Mouse (Mus musculus): ENCODE measurements around the gene Pelo. TPM values are rescaled to one million over a fixed set of nuclear protein-coding genes. Genes with fewer than 3 reads are reported as not detected.

Pelo gene
- total and polyA plus RNA-seq, 2 experiments from 2014 or later: 7.8 to 30.2 TPM

DNA sequence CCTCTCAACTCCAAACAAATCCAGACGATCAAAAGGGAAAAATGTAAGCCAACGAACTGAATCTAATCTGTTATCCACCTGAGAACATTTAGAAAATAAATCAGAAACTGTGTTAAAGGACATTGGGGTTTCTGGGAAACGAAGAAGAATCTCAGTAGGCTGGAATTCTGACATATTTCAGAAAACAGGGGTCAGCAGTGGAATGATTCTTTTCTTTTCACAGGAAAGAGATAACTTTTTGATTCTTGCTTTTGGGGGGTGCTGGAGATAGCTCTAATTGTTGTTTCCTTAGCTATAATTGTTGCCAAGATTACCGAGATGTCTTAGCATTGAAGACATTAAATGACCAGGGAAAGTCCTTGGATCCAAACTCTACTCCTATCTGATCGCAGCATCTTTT, 32.4 kb downstream of the Pelo start:
- H3K9me3 ChIP-seq (replicated peaks; ENCODE audit: control insufficient read depth, low read length): no peaks in the 10 kb centered on the region
- no peak overlapping the region for H3K4me2 ChIP-seq (ENCODE audit: low read depth, low read length)
- H3K4me1 ChIP-seq (ENCODE audit: control insufficient read depth, insufficient read depth): peaks cover 4% of the 10 kb centered on the region
- 0 out of 2 replicates have a peak, but pooled peaks cover 4% of the 10 kb centered on the region for H3K36me3 ChIP-seq (replicated peaks; ENCODE audit: control insufficient read depth, insufficient read depth, low read length)
- 69% methylated on average over 5 of the region's 5 CpGs for WGBS
- no peak for TF ChIP-seq CTCF (IDR thresholded peaks at IDR 0.05; ENCODE audit: low read depth)
- H3K27ac ChIP-seq (ENCODE audit: low read depth): no peak overlapping the region
- H3K9ac ChIP-seq (replicated peaks; ENCODE audit: low read depth, low read length): no peak overlapping the region
- ATAC-seq (ENCODE audit: insufficient read depth, low read depth) (no peak), DNase-seq (ENCODE audit: low spot score) (no peak)
- H3K27me3 ChIP-seq (ENCODE audit: control insufficient read depth, insufficient read depth, low read length): no peaks in the 10 kb centered on the region
- H3K4me3 ChIP-seq (ENCODE audit: low read depth, low read length): no peak overlapping the region

DNA sequence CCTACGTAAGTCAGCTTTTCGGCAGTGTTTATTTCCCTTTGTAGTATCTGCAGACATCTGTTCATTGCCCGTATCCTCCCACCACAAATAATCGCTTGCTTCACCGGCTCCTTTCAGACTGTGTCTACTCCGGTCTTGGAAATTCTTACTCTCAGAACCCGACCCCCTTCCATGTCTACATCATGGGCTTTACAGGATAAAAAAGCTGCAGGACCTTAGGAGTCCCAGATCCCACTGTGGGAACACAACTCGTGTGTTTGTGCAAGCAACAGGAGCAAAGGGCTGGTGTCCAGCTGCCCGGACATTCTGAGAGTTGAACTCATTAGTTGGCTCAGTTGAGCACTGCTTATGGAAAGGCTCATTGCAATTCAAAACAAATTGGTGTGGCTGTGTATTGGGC, 35.2 kb downstream of the Pelo start:
- no peak overlapping the region for H3K9ac ChIP-seq (replicated peaks; ENCODE audit: low read depth, low read length)
- no peaks in the 10 kb centered on the region for H3K27me3 ChIP-seq (ENCODE audit: control insufficient read depth, insufficient read depth, low read length)
- DNase-seq (ENCODE audit: low spot score) (no peak), ATAC-seq (ENCODE audit: insufficient read depth, low read depth) (0 out of 2 replicates have a peak, but pooled peaks have one; percentile 39)
- no peak for TF ChIP-seq CTCF (IDR thresholded peaks at IDR 0.05; ENCODE audit: low read depth)
- TF ChIP-seq EP300 (IDR thresholded peaks at IDR 0.05; ENCODE audit: low read depth): no peak
- peak overlapping the region; percentile 53 for H3K27ac ChIP-seq (ENCODE audit: low read depth)
- WGBS: 54% methylated on average over 9 of the region's 9 CpGs
- H3K4me1 ChIP-seq (ENCODE audit: control insufficient read depth, insufficient read depth): peaks cover 7% of the 10 kb centered on the region
- no peaks in the 10 kb centered on the region for H3K9me3 ChIP-seq (replicated peaks; ENCODE audit: control insufficient read depth, low read length)
- H3K36me3 ChIP-seq (replicated peaks; ENCODE audit: control insufficient read depth, insufficient read depth, low read length): 0 out of 2 replicates have a peak, but pooled peaks cover 3% of the 10 kb centered on the region
- no peak overlapping the region for H3K4me3 ChIP-seq (ENCODE audit: low read depth, low read length)
- 0 out of 2 replicates have a peak overlapping the region, but pooled peaks have one; percentile 11 for H3K4me2 ChIP-seq (ENCODE audit: low read depth, low read length)

DNA sequence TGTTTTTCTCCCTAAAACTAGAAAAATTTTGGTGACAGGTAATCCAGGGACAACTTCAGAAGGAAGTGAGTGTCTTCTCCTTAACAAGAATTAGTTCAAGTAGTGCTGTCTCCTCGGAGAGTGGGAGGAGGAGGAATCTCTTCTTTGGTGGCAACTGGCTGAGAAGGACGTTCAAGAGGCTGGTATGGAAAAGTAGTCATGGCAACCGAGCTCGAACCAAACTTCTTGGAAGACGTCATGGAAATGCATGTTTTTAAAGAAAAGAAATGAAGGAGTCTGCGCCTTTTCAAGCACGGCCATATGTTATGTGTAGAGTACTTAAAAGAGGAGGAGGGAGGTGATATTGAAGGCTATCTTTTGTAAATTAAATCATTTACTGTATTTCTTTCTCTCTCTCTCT, 37.4 kb downstream of the Pelo start:
- ATAC-seq (ENCODE audit: insufficient read depth, low read depth) (no peak), DNase-seq (ENCODE audit: low spot score) (no peak)
- Histone ChIP-seq H3K27me3 (ENCODE audit: control insufficient read depth, insufficient read depth, low read length) (no peaks in the 10 kb centered on the region), H3K4me3 (ENCODE audit: low read depth, low read length) (no peak overlapping the region), H3K9ac (replicated peaks; ENCODE audit: low read depth, low read length) (no peak overlapping the region), H3K9me3 (replicated peaks; ENCODE audit: control insufficient read depth, low read length) (no peaks in the 10 kb centered on the region), H3K27ac (ENCODE audit: low read depth) (no peak overlapping the region), H3K4me2 (ENCODE audit: low read depth, low read length) (no peak overlapping the region), H3K4me1 (ENCODE audit: control insufficient read depth, insufficient read depth) (peaks cover 7% of the 10 kb centered on the region), H3K36me3 (replicated peaks; ENCODE audit: control insufficient read depth, insufficient read depth, low read length) (0 out of 2 replicates have a peak, but pooled peaks cover 3% of the 10 kb centered on the region)
- TF ChIP-seq CTCF (IDR thresholded peaks at IDR 0.05; ENCODE audit: low read depth): no peak
- no peak for TF ChIP-seq EP300 (IDR thresholded peaks at IDR 0.05; ENCODE audit: low read depth)
- WGBS: 76% methylated on average over 7 of the region's 7 CpGs

DNA sequence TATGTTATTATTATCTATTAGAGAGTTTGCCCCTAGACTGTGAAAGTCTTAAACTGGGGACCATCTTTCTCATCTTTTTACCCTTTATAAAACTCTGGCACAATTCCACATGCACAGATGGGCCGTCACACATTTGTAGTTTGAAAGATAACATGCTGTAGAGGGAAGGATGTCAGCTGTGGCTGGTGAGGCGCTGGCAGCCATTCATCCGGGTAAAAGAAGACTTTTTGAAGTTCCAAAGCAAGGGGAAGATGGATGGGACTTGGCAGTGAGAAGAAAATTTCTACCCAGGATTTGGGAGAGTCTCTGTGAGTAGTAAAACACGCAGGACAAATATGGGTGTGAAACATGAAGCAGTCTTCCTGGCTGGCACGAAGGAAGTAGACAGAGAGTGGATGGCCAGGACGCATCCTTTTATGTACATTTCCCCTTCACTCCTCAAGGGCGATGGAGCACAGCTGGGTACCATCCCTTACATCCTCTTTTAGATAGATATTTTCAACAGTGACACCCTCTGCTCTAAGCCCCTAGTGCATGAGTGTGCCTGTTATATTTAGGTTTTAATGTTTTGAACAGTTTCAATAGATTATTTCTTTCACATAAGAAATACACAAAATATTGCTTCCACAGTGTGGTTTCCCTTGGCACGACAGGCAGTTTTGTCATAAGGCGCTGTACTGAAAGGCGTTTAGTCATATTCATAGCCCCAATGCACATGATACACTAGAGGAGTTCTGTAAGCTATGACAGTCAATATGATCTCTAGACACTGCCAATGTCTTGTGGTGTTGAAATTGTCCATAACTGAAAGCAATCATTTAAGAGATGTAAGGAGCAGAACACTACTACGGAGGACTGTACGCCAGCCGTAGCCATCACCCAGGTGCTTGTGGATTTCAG, 39.1 kb downstream of the Pelo start:
- Histone ChIP-seq H3K4me3 (ENCODE audit: low read depth, low read length) (no peak overlapping the region), H3K4me1 (ENCODE audit: control insufficient read depth, insufficient read depth) (peaks cover 7% of the 10 kb centered on the region), H3K9me3 (replicated peaks; ENCODE audit: control insufficient read depth, low read length) (no peaks in the 10 kb centered on the region), H3K27ac (ENCODE audit: low read depth) (no peak overlapping the region), H3K27me3 (ENCODE audit: control insufficient read depth, insufficient read depth, low read length) (no peaks in the 10 kb centered on the region), H3K4me2 (ENCODE audit: low read depth, low read length) (no peak overlapping the region), H3K9ac (replicated peaks; ENCODE audit: low read depth, low read length) (no peak overlapping the region), H3K36me3 (replicated peaks; ENCODE audit: control insufficient read depth, insufficient read depth, low read length) (0 out of 2 replicates have a peak, but pooled peaks cover 3% of the 10 kb centered on the region)
- TF ChIP-seq CTCF (IDR thresholded peaks at IDR 0.05; ENCODE audit: low read depth) (no peak), EP300 (IDR thresholded peaks at IDR 0.05; ENCODE audit: low read depth) (no peak)
- WGBS: 67% methylated on average over 13 of the region's 13 CpGs
- ATAC-seq (ENCODE audit: insufficient read depth, low read depth): no peak
- no peak for DNase-seq (ENCODE audit: low spot score)

DNA sequence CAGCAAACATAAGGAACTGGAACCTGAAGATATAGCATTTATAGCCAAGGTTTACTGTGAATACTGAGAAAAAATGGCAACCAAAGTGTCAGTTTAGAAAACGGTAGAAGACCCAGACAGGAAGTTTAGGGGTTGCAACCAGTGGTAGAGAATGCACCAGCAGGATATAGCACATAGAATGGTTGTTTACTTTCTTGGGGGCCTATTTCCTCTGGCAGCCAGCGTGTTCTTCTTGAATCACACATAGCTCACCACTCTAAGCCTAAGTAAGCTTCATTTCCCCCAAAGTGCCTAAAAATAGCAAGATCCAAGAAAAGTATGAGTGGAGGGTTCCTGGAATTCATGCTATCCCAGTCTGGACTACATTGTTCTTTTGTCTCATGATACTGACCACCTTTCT, 47.3 kb downstream of the Pelo start:
- no peak for ATAC-seq (ENCODE audit: insufficient read depth, low read depth)
- no peaks in the 10 kb centered on the region for H3K27me3 ChIP-seq (ENCODE audit: control insufficient read depth, insufficient read depth, low read length)
- H3K4me2 ChIP-seq (ENCODE audit: low read depth, low read length): no peak overlapping the region
- peaks cover 10% of the 10 kb centered on the region; the same call in 1 of the 2 replicates for H3K4me1 ChIP-seq (ENCODE audit: control insufficient read depth, insufficient read depth)
- H3K4me3 ChIP-seq (ENCODE audit: low read depth, low read length): no peak overlapping the region
- H3K9ac ChIP-seq (replicated peaks; ENCODE audit: low read depth, low read length): no peak overlapping the region
- TF ChIP-seq CTCF (IDR thresholded peaks at IDR 0.05; ENCODE audit: low read depth) (no peak), EP300 (IDR thresholded peaks at IDR 0.05; ENCODE audit: low read depth) (no peak)
- H3K27ac ChIP-seq (ENCODE audit: low read depth): no peak overlapping the region
- no peak for DNase-seq (ENCODE audit: low spot score)
- H3K9me3 ChIP-seq (replicated peaks; ENCODE audit: control insufficient read depth, low read length): no peaks in the 10 kb centered on the region
- 42% methylated on average over 2 of the region's 2 CpGs for WGBS
- no peaks in the 10 kb centered on the region; the same call in 1 of the 2 replicates for H3K36me3 ChIP-seq (replicated peaks; ENCODE audit: control insufficient read depth, insufficient read depth, low read length)

Other genes starting within 250 kb of the Pelo start
- gene Itga2, start 158.1 kb downstream of the Pelo start, total RNA-seq (2014; rRNA removed; ENCODE audit: low replicate concordance): 1.6 and 2.3 TPM in 2 replicates
- gene Itga2, start 158.1 kb downstream of the Pelo start, polyA plus RNA-seq (2015; fragmentation: Nextera tagmentation; extraction: Ambion mirVana): 1.2 and 2.0 TPM in 2 replicates
- 4.1 and 24.8 TPM in 2 replicates for gene Gm49395, start 11.7 kb upstream of the Pelo start, total RNA-seq (2014; rRNA removed; ENCODE audit: low replicate concordance)
- gene Gm49395, start 11.7 kb upstream of the Pelo start, polyA plus RNA-seq (2015; fragmentation: Nextera tagmentation; extraction: Ambion mirVana): 7.1 and 8.8 TPM in 2 replicates
- gene Itga1, start 11.8 kb upstream of the Pelo start, total RNA-seq (2014; rRNA removed; ENCODE audit: low replicate concordance): 41.5 and 55.6 TPM in 2 replicates
- gene Itga1, start 11.8 kb upstream of the Pelo start, polyA plus RNA-seq (2015; fragmentation: Nextera tagmentation; extraction: Ambion mirVana): 13.7 and 16.7 TPM in 2 replicates